Mouse (Mus musculus): ENCODE results near the gene Gm48552. TPM values are rescaled to one million over a fixed set of nuclear protein-coding genes. Genes with fewer than 3 reads are reported as not detected.
A peak's percentile ranks its signal among the peaks of the same experiment; 100 is the strongest.

The Gm48552 gene
- polyA plus RNA-seq, 1 experiment from 2014 or later, result 1.5 TPM

DNA sequence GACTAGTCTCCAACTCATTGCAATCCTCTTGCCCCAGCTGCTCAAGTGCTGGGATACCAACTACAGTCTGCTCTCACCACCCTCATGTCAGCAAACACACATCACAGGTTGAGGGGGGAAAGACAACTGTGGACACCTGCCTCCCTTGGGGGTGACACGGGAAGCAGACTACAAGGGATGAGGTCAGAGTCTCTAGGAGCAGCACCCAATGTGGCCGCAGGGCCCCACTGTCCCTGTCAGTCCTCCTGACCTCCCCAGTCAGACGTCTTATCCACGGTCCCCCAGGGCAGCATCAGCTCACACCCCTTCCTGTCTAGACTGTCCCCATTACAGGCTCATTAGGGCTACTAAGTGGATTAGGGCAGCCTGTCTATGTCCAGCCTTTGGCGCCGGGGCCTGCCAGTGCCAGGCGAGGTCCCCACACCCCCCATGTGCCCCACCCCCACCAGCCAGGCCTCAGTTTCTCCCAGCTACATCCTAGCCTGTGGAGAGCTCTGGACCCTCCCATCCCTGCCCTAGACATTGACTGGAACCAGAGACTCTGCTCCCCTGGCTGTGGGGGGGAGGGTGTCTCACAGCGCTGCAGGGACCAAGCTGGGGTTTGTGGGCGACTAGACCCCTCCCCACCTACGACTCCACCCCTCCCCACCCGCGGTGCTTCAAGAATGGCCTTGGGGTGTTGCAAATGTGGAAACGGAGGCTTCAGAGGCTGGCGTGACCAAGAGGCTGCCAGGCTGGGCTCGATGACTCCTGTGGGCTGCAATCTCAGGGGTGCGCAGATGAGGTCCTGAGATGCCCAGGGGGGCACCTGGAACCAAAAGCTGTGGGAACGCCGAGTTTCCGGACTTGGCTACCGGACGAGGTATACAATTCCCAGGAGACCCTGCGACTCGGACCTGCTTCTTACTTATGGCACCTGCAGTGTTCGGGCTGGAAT lies 18.0 kb downstream of the Gm48552 start:
- H3K4me3 ChIP-seq, result peak overlapping the region; percentile 42
- H3K4me1 ChIP-seq, result peaks cover 96% of the 10 kb centered on the region
- no peak for DNase-seq (ENCODE audit: low spot score)
- peaks cover 16% of the 10 kb centered on the region for H3K36me3 ChIP-seq
- WGBS, result 21% methylated on average over 24 of the region's 24 CpGs
- H3K9me3 ChIP-seq (replicated peaks), result no peaks in the 10 kb centered on the region
- peaks cover 64% of the 10 kb centered on the region for H3K27me3 ChIP-seq (ENCODE audit: low read depth, poor library complexity, severe bottlenecking)
- peak overlapping the region; percentile 80 for H3K27ac ChIP-seq

DNA sequence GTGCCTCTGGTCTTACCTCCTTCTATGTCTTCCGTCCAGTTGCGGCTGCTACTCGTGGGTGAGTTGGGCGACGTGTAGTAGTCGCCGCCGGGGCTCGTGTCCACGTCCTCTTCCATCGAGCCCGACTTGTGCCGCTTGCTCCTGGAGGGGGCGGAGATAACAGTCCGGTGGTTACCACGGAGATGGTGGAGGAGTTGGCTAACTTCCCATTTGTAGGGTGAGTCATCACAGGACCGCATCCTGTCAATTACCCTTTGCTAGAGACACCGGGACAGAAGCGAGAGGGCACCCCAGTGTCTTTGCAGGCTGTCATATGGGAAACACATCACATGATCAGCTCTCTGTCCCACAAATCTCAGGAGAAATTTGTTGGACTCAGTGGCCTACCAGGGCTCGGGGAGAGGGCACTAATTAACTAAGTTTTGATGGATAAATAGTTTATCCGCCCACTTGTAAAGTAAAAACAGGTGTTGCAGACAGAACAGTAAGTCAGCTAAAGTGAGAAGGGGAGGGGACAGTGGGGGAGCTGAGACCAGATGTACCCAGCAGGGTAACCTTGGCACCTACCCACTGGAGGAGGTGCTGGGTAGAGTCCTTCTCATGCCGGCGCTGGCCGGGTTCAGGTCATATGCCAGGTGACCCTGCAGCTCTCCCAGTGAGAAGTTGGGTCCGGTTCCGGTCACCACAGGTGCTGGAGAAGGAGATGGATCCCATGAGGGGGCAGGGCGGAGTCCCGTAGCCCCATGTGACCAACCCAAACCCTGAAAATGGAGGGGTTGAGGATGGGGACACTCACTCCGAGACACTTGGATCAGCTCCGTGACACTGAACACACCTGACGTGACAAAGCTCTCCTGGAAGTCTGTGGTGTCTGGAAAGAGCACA lies 19.0 kb downstream of the Gm48552 start:
- H3K27me3 ChIP-seq (ENCODE audit: low read depth, poor library complexity, severe bottlenecking), result peaks cover 58% of the 10 kb centered on the region
- H3K36me3 ChIP-seq, result peaks cover 17% of the 10 kb centered on the region
- peak overlapping the region; percentile 42 for H3K4me3 ChIP-seq
- 17% methylated on average over 31 of the region's 31 CpGs for WGBS
- peaks cover 96% of the 10 kb centered on the region for H3K4me1 ChIP-seq
- peak; percentile 59 for DNase-seq (ENCODE audit: low spot score)
- H3K27ac ChIP-seq, result peak overlapping the region; percentile 80
- H3K9me3 ChIP-seq (replicated peaks), result no peaks in the 10 kb centered on the region

DNA sequence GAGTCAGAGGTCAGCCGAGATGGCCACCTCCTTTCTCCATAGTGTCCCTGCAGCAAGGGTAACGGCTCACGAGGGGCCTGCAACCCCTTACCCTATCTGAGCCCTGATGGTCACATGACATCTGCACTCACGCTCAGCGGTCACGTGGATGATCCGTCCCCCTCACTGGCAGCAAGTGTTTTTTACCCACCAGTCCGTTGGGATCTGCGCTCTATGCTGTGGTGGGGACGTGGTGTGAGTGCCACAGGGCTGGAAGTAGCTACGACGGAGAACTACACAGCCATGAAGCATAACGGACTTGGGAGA lies 19.6 kb downstream of the Gm48552 start:
- peaks cover 52% of the 10 kb centered on the region for H3K27me3 ChIP-seq (ENCODE audit: low read depth, poor library complexity, severe bottlenecking)
- peaks cover 96% of the 10 kb centered on the region for H3K4me1 ChIP-seq
- WGBS, result 31% methylated on average over 13 of the region's 13 CpGs
- H3K4me3 ChIP-seq, result peak overlapping the region; percentile 42
- H3K27ac ChIP-seq, result peak overlapping the region; percentile 80
- H3K36me3 ChIP-seq, result peaks cover 17% of the 10 kb centered on the region
- no peaks in the 10 kb centered on the region for H3K9me3 ChIP-seq (replicated peaks)
- DNase-seq (ENCODE audit: low spot score), result no peak

DNA sequence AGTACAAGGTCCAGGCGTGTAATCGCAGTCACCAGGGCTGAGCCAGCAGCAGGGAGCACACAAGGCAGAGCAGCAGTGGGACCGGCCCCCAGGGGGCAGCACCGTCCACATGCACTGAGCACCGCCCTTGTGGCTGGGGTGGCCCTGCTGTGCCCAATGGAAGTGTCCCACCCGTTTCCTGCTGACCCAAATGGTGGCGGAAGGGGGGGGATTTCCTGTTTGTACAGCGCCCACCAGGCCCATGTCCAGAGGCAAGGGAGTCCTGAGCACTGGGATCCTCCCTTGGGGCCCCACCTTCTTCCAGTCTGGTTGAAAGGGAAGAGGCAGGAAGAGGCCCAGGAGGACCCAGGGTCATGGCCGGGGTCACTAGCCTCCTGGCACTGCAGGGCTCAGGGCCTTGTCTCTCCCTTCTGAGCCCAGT lies 20.1 kb downstream of the Gm48552 start:
- H3K36me3 ChIP-seq, result peaks cover 17% of the 10 kb centered on the region
- H3K9me3 ChIP-seq (replicated peaks), result no peaks in the 10 kb centered on the region
- H3K4me3 ChIP-seq, result peak overlapping the region; percentile 42
- DNase-seq (ENCODE audit: low spot score), result peak; percentile 85
- H3K4me1 ChIP-seq, result peaks cover 96% of the 10 kb centered on the region
- H3K27ac ChIP-seq, result peak overlapping the region; percentile 80
- peaks cover 47% of the 10 kb centered on the region for H3K27me3 ChIP-seq (ENCODE audit: low read depth, poor library complexity, severe bottlenecking)
- WGBS, result 8% methylated on average over 9 of the region's 9 CpGs

DNA sequence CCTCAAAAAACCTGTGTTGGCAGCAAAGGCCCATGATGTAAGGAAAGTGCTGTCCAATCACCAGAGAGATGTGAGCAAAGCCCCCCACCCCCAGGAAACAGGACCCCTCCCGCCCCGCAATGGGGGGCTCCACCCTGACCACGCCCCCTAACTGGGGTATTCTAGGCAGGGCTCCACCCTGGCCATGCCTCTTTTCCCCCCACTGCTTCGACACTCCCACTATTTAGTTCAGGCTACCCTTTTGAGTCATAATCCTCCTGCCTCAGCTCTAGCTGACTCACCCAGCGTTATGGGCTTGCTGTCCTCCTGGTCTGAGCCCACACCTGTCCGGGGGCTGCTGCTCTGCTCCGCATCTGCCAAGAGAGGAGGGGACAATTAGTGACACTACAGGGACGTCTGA lies 20.5 kb downstream of the Gm48552 start:
- Histone ChIP-seq H3K9me3 (replicated peaks) (no peaks in the 10 kb centered on the region), H3K4me3 (peak overlapping the region; percentile 42), H3K27ac (peak overlapping the region; percentile 80), H3K4me1 (peaks cover 96% of the 10 kb centered on the region), H3K36me3 (peaks cover 17% of the 10 kb centered on the region), H3K27me3 (ENCODE audit: low read depth, poor library complexity, severe bottlenecking) (peaks cover 43% of the 10 kb centered on the region)
- WGBS, result 15% methylated on average over 8 of the region's 8 CpGs
- no peak for DNase-seq (ENCODE audit: low spot score)

DNA sequence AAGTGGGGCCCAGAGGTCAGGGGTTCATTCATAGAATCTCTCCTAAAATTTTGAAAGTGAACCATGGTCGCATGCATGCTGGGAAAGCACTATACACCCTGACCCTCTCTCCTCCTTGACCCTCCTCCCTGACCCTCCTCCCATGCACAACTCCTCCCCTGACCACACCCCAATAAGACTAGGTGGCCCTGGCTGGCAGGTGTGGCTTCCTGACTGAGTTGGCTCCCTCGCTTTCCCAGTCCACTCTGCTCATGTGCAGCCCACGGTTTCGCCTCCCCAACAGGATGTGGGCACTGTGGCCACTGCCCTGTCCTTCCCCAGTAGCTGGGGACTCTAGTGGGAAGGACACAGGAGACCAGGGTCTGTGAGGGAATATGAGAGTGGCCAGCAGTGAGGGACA lies 21.5 kb downstream of the Gm48552 start:
- H3K36me3 ChIP-seq, result peaks cover 9% of the 10 kb centered on the region
- 59% methylated on average over 4 of the region's 4 CpGs for WGBS
- H3K9me3 ChIP-seq (replicated peaks), result no peaks in the 10 kb centered on the region
- 0 out of 2 replicates have a peak overlapping the region, but pooled peaks have one; percentile 42 for H3K4me3 ChIP-seq
- peaks cover 99% of the 10 kb centered on the region for H3K4me1 ChIP-seq
- no peak for DNase-seq (ENCODE audit: low spot score)
- H3K27ac ChIP-seq, result peak overlapping the region; percentile 80
- H3K27me3 ChIP-seq (ENCODE audit: low read depth, poor library complexity, severe bottlenecking), result peaks cover 32% of the 10 kb centered on the region

DNA sequence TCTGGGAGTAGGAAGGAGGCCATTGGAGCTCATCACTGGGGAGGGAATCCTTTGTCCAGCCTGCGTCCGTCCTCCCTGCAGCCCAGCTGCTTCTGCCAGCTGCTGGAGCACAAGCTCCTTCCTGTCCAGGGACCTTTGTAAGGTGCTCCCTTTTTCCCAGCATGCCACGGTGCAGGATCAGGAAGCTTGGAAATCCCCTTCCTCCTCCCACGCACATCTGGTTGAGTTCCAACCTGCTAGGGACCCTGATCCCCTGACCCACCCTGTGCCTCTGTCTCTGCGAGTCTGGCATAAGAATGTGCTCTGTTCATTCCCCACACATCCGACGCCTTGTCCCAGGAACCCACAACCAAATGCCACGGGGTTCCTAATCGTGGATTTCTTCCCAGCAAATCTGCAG lies 22.2 kb downstream of the Gm48552 start:
- Histone ChIP-seq H3K36me3 (peaks cover 3% of the 10 kb centered on the region), H3K27me3 (ENCODE audit: low read depth, poor library complexity, severe bottlenecking) (peaks cover 26% of the 10 kb centered on the region)
- WGBS, result 88% methylated on average over 9 of the region's 9 CpGs

DNA sequence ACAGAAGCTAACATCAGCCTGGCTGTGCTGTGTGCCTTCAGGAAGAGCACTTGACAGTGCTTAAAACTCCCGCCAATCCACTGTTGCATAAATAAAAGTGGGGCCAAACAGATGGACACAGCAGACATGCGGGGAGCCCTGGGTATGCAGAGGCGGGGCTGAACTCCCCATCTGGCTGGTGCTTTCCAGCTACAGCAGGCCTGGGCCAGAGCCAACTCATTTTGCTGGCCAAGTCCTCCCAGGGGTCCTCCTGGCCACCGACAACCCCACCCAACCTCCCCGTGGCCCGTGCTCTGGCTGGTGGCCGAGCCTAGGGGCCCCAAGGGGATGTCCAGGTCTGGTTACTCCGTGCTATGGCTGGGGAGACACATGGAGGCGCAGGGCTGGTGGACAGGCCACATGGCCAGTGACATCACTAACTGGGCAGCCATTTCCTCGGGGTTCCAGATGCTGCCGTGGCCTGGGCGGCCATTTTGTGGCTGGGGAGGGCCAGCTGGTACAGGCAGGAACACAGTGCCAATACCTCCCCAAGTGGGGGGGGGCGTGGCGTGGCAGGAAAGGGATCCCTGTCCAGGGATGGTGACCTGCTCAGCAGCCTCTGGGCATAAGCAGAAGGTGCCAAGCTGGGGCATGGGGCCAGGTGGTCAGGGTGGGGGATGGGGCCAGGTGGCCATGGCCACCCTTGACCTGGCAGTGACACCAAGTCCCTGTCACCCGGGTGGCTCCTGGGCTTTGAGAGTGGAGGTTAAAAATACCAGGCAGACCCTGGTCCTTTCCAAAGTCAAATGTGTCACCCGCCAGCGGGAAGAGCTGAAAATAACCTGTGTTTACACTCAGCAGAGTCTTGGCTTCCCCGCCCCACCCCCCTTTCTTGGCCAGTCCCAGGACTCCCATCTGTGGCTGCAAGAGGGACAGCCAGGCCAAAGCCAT lies 22.9 kb downstream of the Gm48552 start:
- H3K9me3 ChIP-seq (replicated peaks), result no peaks in the 10 kb centered on the region
- no peak overlapping the region for H3K4me3 ChIP-seq
- H3K27ac ChIP-seq, result peak overlapping the region; percentile 89
- peaks cover 3% of the 10 kb centered on the region for H3K36me3 ChIP-seq
- WGBS, result 85% methylated on average over 18 of the region's 18 CpGs
- H3K27me3 ChIP-seq (ENCODE audit: low read depth, poor library complexity, severe bottlenecking), result peaks cover 18% of the 10 kb centered on the region
- DNase-seq (ENCODE audit: low spot score), result no peak
- H3K4me1 ChIP-seq, result peaks cover 100% of the 10 kb centered on the region

More for the DNA sequence above, 22.2 kb downstream of the Gm48552 start:
- Histone ChIP-seq H3K4me1 (peaks cover 100% of the 10 kb centered on the region), H3K27ac (peak overlapping the region; percentile 89), H3K9me3 (replicated peaks) (no peaks in the 10 kb centered on the region), H3K4me3 (no peak overlapping the region)
- no peak for DNase-seq (ENCODE audit: low spot score)

DNA sequence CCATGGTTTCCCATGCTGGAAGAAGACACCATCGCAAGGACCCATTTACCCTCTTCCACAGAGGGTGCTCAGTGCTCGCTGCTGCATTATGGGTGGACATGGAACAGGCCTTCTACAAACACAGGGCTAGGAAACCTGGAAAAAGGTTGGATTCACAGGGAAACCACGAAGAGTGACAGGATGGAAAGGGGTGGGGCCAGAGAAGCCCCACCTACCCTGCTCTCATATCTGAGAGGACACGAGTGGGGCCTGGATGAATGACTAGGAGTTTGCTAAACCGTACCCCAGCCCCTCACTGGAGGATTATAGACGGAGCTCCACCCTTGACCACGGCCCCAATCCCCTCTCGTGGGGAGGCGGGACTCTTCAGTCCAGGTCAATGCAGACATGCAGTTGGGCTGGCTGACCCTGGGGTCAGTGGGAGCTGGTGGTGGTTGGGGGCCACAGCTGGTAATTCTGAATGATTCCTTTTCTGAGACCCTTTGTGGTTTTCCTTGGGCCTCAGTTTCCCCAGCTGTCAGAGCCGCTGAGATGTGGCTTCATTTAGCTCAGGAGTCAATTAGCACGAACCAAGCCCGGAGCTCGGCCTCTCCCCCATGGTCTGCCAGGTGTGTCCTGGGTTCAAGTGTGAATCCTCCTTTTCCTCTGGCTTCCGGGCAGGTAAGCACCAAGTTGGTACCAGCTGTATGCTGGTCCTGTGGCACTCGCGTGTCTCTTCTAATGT lies 23.9 kb downstream of the Gm48552 start:
- Histone ChIP-seq H3K4me3 (no peak overlapping the region), H3K9me3 (replicated peaks) (no peaks in the 10 kb centered on the region), H3K4me1 (peaks cover 100% of the 10 kb centered on the region), H3K27me3 (ENCODE audit: low read depth, poor library complexity, severe bottlenecking) (peaks cover 8% of the 10 kb centered on the region), H3K27ac (peak overlapping the region; percentile 89), H3K36me3 (peaks cover 3% of the 10 kb centered on the region)
- WGBS, result 74% methylated on average over 16 of the region's 16 CpGs
- DNase-seq (ENCODE audit: low spot score), result no peak

DNA sequence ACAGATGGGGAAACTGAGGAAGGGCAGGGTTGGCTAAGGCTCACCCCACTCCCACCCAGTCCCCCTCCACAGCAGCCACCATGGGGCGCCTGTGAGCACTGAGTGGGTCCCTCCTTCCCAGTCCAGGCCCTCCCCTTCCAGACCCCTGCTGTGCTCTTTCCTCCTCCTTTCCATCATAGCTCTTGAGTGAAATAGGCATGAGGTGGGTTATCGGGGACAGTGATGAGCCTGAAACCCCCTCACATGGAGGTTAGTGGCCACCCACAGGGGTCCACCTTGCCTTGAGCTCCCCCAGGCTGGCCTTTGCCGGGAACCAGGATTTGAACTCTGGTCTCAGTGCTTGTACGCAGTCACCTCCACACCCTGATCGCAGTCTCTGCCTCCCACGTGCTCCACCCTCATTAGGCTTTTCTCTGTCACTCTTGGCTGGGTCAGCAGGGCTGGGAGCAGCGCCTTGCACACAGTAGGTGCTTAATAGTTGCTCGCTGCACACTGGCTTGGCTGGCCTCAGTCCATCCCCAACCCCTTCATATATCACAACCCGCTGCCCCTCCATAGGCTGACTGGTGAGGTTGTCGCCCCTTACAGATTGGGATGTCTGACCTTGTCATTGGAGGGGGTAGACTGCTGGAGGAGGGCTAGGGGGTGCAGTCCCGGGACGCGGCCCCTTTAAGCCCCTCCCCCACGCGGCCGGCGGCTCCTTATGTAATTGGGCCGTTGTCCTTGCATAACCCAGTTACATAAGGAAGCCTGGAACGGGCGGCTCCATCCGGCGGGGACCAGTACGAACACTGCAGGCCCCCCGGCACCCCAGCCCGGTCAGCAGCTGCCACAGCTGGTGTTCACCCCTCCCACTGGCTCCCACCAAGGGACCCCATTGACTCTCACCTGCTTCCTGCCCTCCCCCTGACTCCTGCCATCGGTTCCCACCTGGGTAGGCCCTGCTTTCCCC lies 24.8 kb downstream of the Gm48552 start:
- peak overlapping the region; percentile 89 for H3K27ac ChIP-seq
- WGBS, result 27% methylated on average over 26 of the region's 26 CpGs
- H3K36me3 ChIP-seq, result peaks cover 3% of the 10 kb centered on the region
- peaks cover 100% of the 10 kb centered on the region for H3K4me1 ChIP-seq
- H3K4me3 ChIP-seq, result peak overlapping the region; percentile 34
- DNase-seq (ENCODE audit: low spot score), result peak; percentile 78
- H3K9me3 ChIP-seq (replicated peaks), result no peaks in the 10 kb centered on the region
- H3K27me3 ChIP-seq (ENCODE audit: low read depth, poor library complexity, severe bottlenecking), result no peaks in the 10 kb centered on the region

DNA sequence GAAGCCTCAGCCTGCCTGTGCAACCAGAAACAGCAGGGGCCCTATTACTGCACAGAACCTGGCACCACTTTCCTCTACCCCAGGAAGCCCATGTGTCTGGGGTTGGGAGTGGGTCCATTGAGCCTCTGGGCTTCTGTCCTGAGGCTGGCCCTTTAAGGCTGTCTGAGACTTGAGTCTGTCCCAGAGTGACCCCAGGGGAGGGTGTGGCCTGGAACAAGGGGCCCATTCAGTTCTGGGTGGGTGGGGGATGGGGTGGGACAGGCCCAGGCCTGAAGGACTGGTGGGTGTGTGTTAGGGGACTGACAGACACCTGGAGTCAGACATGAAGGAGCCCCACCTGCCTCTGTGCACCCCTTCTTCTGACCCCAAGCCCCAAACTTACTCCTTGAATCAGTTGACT lies 25.9 kb downstream of the Gm48552 start:
- H3K27ac ChIP-seq, result peak overlapping the region; percentile 89
- DNase-seq (ENCODE audit: low spot score), result peak; percentile 58
- H3K9me3 ChIP-seq (replicated peaks), result no peaks in the 10 kb centered on the region
- H3K4me1 ChIP-seq, result peaks cover 99% of the 10 kb centered on the region
- peak overlapping the region; percentile 34; the same call in 1 of the 2 replicates for H3K4me3 ChIP-seq
- H3K27me3 ChIP-seq (ENCODE audit: low read depth, poor library complexity, severe bottlenecking), result no peaks in the 10 kb centered on the region; the same call in 1 of the 2 replicates
- H3K36me3 ChIP-seq, result peaks cover 3% of the 10 kb centered on the region

Measured in limb, embryonic 10.5 days (tissue).